In genomic region chr8:124540906-124541305, GRCm38 (mm10) we compare ENCODE assay signal across 15 mouse cellular contexts. TPM values are rescaled to one million over a fixed set of nuclear protein-coding genes. Genes with fewer than 3 reads are reported as not detected.
"Had no signal": no experiment of that assay in that cellular context is flagged by ENCODE, and none has a peak within 500 bp of the region (broad histone marks: within the 10 kb centered on the region; RNA-seq: fewer than 3 reads in every experiment).

No protein-coding gene starts in this region.

- ATAC-seq: midbrain, embryonic 16.5 days had no signal

- H3K4me1 ChIP-seq: hindbrain, embryonic 13.5 days; kidney, embryonic 15.5 days; limb, embryonic 15.5 days; megakaryocyte, embryonic 14.5 days; midbrain, embryonic 12.5 days had no signal

- H3K9ac ChIP-seq: hindbrain, embryonic 13.5 days; kidney, embryonic 15.5 days; limb, embryonic 15.5 days; lung, embryonic 14.5 days; midbrain, embryonic 12.5 days had no signal

- H3K4me3 ChIP-seq: hindbrain, embryonic 13.5 days; kidney, embryonic 15.5 days; limb, embryonic 15.5 days; megakaryocyte, embryonic 14.5 days; midbrain, embryonic 12.5 days had no signal

- H3K27me3 ChIP-seq: hindbrain, embryonic 13.5 days; kidney, embryonic 15.5 days; limb, embryonic 15.5 days; megakaryocyte, embryonic 14.5 days; midbrain, embryonic 12.5 days had no signal

- H3K9me3 ChIP-seq: hindbrain, embryonic 13.5 days; kidney, embryonic 15.5 days; limb, embryonic 15.5 days; megakaryocyte, embryonic 14.5 days; midbrain, embryonic 12.5 days had no signal

- H3K27ac ChIP-seq: hindbrain, embryonic 13.5 days; kidney, embryonic 15.5 days; limb, embryonic 15.5 days; macrophage; midbrain, embryonic 12.5 days had no signal

- DNase-seq: kidney, adult 2 months; kidney, postnatal 14 days; layer of hippocampus, postnatal 36 days; lung, embryonic 14.5 days; lung, postnatal 14 days; right cerebral cortex, postnatal 14 days; thymus, postnatal 4 days had no signal

- H3K4me2 ChIP-seq: hindbrain, embryonic 13.5 days; kidney, embryonic 15.5 days; limb, embryonic 15.5 days; lung, embryonic 14.5 days; midbrain, embryonic 12.5 days had no signal

RNA-seq across cellular contexts. Expression of gene Agt, which starts 28.6 kb away (rescaled TPM):
- polyA plus RNA-seq: limb, embryonic 11.5 days; macrophage had no signal

RNA-seq across cellular contexts. Expression of gene Capn9, which starts 35.0 kb away (rescaled TPM):
- polyA plus RNA-seq: kidney, adult 2 months; limb, embryonic 11.5 days; macrophage had no signal
